Mouse (Mus musculus) spleen, adult 2 months (tissue): ENCODE measurements at regions not wholly inside any gene's neighbourhood (a gene's known extent, or its start where the extent isn't known, plus 50 kb on each side); places are given as distances from the start of the nearest gene placed in this dataset.

Experiments used
- DNase-seq, 2 experiments: peaks; one replicate each; pipeline versions ENCODE4 v3.0.0 to v3.0.0-alpha.2; 2012 to 2021; ENCODE audit warnings: low spot score in 2 of 2, low read depth in 1 of 2
- H3K27ac ChIP-seq: fragments of 200-500 bp; 2 replicates; pipeline ENCODE4 v1.5.1; 2012; ENCODE audit warnings: low read length, inconsistent platforms; ENCODE audit not compliant: insufficient read depth
- H3K27me3 ChIP-seq: fragments of 200-500 bp; 2 replicates; pipeline ENCODE4 v1.6.1; 2012; ENCODE audit warnings: mild to moderate bottlenecking, moderate library complexity, low read length, inconsistent platforms; ENCODE audit not compliant: control insufficient read depth, insufficient read depth
- H3K36me3 ChIP-seq: fragments of 200-500 bp; 2 replicates; pipeline ENCODE4 v1.6.1; 2012; ENCODE audit warnings: mild to moderate bottlenecking, low read length, inconsistent platforms; ENCODE audit not compliant: control insufficient read depth, insufficient read depth
- H3K4me1 ChIP-seq: fragments of 200-500 bp; 2 replicates; pipeline ENCODE4 v1.6.1; 2011; ENCODE audit warnings: inconsistent platforms; ENCODE audit not compliant: control insufficient read depth, insufficient read depth, insufficient read length
- H3K4me3 ChIP-seq: fragments of 200-500 bp; 2 replicates; pipeline ENCODE4 v1.5.1; 2011; ENCODE audit warnings: mild to moderate bottlenecking, inconsistent platforms; ENCODE audit not compliant: insufficient read depth, insufficient read length; ENCODE audit errors: extremely low read depth
- CTCF ChIP-seq: fragments of 200-500 bp; IDR thresholded peaks from 2 replicates; pipeline ENCODE4 v1.5.1; 2011; ENCODE audit warnings: mild to moderate bottlenecking, inconsistent platforms; ENCODE audit not compliant: insufficient read depth, insufficient read length, insufficient replicate concordance; ENCODE audit errors: extremely low read depth
- POLR2A ChIP-seq: fragments of 200-500 bp; IDR thresholded peaks from 2 replicates; pipeline ENCODE4 v1.6.1; 2011; ENCODE audit warnings: low read depth, low read length, inconsistent platforms
- WGBS: fragments of 180-500 bp; shearing (Covaris S2); methylation state at CpG from one replicate; pipeline ENCODE4 v1.1.7; 2018; 5-methylcytosine and 5-hydroxymethylcytosine counted together

GRCm38 (mm10) chr13:60337383-60337782, 160.2 kb upstream of the Gas1 start:
- H3K4me3 ChIP-seq, result no peak overlapping the region
- H3K27me3 ChIP-seq, result no peaks in the 10 kb centered on the region
- H3K27ac ChIP-seq, result no peak overlapping the region
- H3K4me1 ChIP-seq, result no peaks in the 10 kb centered on the region
- no peak for TF ChIP-seq CTCF
- TF ChIP-seq POLR2A, result no peak
- no peak for DNase-seq
- 46% methylated on average over 2 of the region's 2 CpGs for WGBS
- H3K36me3 ChIP-seq, result no peaks in the 10 kb centered on the region

GRCm38 (mm10) chr13:60338107-60338506, 160.9 kb upstream of the Gas1 start:
- Histone ChIP-seq H3K4me3 (no peak overlapping the region), H3K27me3 (no peaks in the 10 kb centered on the region), H3K27ac (no peak overlapping the region), H3K36me3 (no peaks in the 10 kb centered on the region), H3K4me1 (no peaks in the 10 kb centered on the region)
- 84% methylated on average over 8 of the region's 8 CpGs for WGBS
- TF ChIP-seq CTCF (no peak), POLR2A (no peak)
- DNase-seq, result no peak

GRCm38 (mm10) chr13:60340068-60340467, 162.9 kb upstream of the Gas1 start:
- WGBS, result 90% methylated on average over 2 of the region's 2 CpGs

GRCm38 (mm10) chr13:60347881-60348280, 170.7 kb upstream of the Gas1 start:
- H3K4me1 ChIP-seq, result no peaks in the 10 kb centered on the region
- H3K27ac ChIP-seq, result no peak overlapping the region
- TF ChIP-seq CTCF (no peak), POLR2A (no peak)
- DNase-seq, result no peak
- no peak overlapping the region for H3K4me3 ChIP-seq
- H3K27me3 ChIP-seq, result no peaks in the 10 kb centered on the region
- no peaks in the 10 kb centered on the region for H3K36me3 ChIP-seq
- WGBS, result 61% methylated on average over 7 of the region's 7 CpGs

More at GRCm38 (mm10) chr13:60340068-60340467, 162.9 kb upstream of the Gas1 start:
- Histone ChIP-seq H3K27me3 (no peaks in the 10 kb centered on the region), H3K4me1 (no peaks in the 10 kb centered on the region), H3K4me3 (no peak overlapping the region), H3K27ac (no peak overlapping the region), H3K36me3 (no peaks in the 10 kb centered on the region)
- no peak for TF ChIP-seq CTCF
- TF ChIP-seq POLR2A, result no peak
- no peak for DNase-seq

GRCm38 (mm10) chr13:60348438-60348837, 171.3 kb upstream of the Gas1 start:
- Histone ChIP-seq H3K4me3 (no peak overlapping the region), H3K27me3 (no peaks in the 10 kb centered on the region), H3K27ac (no peak overlapping the region), H3K36me3 (no peaks in the 10 kb centered on the region), H3K4me1 (no peaks in the 10 kb centered on the region)
- 78% methylated on average over 2 of the region's 2 CpGs for WGBS
- no peak for DNase-seq
- TF ChIP-seq CTCF (no peak), POLR2A (no peak)

GRCm38 (mm10) chr13:60355707-60356490, 178.7 kb upstream of the Gas1 start:
- H3K4me3 ChIP-seq, result no peak overlapping the region
- TF ChIP-seq POLR2A (no peak), CTCF (no peak)
- 78% methylated on average over 6 of the region's 6 CpGs for WGBS
- no peak overlapping the region for H3K27ac ChIP-seq
- no peaks in the 10 kb centered on the region for H3K27me3 ChIP-seq
- no peak for DNase-seq
- no peaks in the 10 kb centered on the region for H3K36me3 ChIP-seq
- no peaks in the 10 kb centered on the region for H3K4me1 ChIP-seq

- TF ChIP-seq POLR2A, result no peak
- no peak for DNase-seq
- Histone ChIP-seq H3K36me3 (no peaks in the 10 kb centered on the region), H3K4me1 (no peaks in the 10 kb centered on the region), H3K27me3 (no peaks in the 10 kb centered on the region), H3K27ac (no peak overlapping the region), H3K4me3 (no peak overlapping the region)
- 80% methylated on average over 7 of the region's 7 CpGs for WGBS
Observed at GRCm38 (mm10) chr13:60358408-60359060, 181.4 kb upstream of the Gas1 start.
